Mouse (Mus musculus): ENCODE data around the gene Chil1. TPM values are rescaled to one million over a fixed set of nuclear protein-coding genes. Genes with fewer than 3 reads are reported as not detected.
A peak's percentile ranks its signal among the peaks of the same experiment; 100 is the strongest.

Chil1 gene
- polyA plus RNA-seq, 1 experiment from 2014 or later = 4.9 TPM

DNA sequence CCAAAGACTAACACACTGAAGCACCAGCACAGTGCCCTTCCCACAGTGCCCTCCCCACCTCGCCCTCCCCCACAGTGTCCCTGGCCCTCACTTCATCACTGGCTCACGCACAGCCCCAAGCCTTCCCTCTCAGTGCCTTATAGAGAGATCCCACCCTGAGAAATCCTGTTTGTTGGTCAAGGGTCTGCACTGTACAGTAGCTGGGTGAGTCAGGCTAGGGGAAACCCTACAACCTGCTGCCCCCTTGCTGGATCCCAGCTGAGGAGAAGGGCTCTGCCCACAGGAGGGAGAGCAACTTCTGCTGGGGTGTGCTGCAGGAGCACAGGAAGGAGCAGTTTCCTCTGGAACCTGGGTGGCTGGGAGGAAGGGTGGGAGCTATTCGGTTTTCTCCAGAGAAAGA is 54.2 kb downstream of the Chil1 start:
- Histone ChIP-seq H3K4me3 (replicated peaks; ENCODE audit: low read length) (no peak overlapping the region), H3K27me3 (ENCODE audit: control insufficient read depth, insufficient read depth, low read length) (peaks cover 26% of the 10 kb centered on the region), H3K9me3 (replicated peaks; ENCODE audit: control insufficient read depth, low read length) (no peaks in the 10 kb centered on the region), H3K4me1 (ENCODE audit: control insufficient read depth, insufficient read depth, low read length) (peaks cover 16% of the 10 kb centered on the region), H3K36me3 (ENCODE audit: control insufficient read depth, insufficient read depth, low read length) (no peaks in the 10 kb centered on the region), H3K9ac (ENCODE audit: low read length) (0 out of 2 replicates have a peak overlapping the region, but pooled peaks have one; percentile 64), H3K27ac (ENCODE audit: low read length) (no peak overlapping the region), H3K4me2 (ENCODE audit: low read depth, low read length) (no peak overlapping the region)
- no peak for ATAC-seq (ENCODE audit: insufficient read depth, low FRiP score)
- WGBS = 45% methylated on average over 3 of the region's 3 CpGs

DNA sequence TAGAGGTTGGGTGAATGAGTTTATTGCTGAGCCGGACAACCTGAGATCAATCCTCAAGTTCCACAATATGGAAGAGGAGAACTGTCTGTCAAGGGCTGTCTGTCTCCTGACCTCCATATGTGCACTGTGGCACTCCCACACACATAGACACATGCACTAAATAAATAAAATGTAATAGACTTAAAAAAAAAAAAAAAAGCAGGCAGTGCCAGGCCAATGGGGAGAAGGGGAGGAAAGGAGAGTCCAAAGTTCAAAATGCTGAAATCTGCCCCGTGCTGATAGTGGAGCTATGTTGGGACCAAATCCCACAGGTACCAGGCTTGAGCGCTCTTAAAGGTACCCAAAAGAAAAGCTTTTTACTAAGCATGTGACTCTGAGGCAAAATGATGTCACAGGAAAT is 55.5 kb downstream of the Chil1 start:
- peaks cover 27% of the 10 kb centered on the region for H3K27me3 ChIP-seq (ENCODE audit: control insufficient read depth, insufficient read depth, low read length)
- 72% methylated on average over 3 of the region's 3 CpGs for WGBS
- ATAC-seq (ENCODE audit: insufficient read depth, low FRiP score) = peak; percentile 31; the same call in 1 of the 2 replicates

More for the DNA sequence above, 55.5 kb downstream of the Chil1 start:
- Histone ChIP-seq H3K27ac (ENCODE audit: low read length) (peak overlapping the region; percentile 60), H3K9ac (ENCODE audit: low read length) (no peak overlapping the region), H3K9me3 (replicated peaks; ENCODE audit: control insufficient read depth, low read length) (no peaks in the 10 kb centered on the region), H3K4me3 (replicated peaks; ENCODE audit: low read length) (no peak overlapping the region), H3K36me3 (ENCODE audit: control insufficient read depth, insufficient read depth, low read length) (no peaks in the 10 kb centered on the region), H3K4me2 (ENCODE audit: low read depth, low read length) (no peak overlapping the region), H3K4me1 (ENCODE audit: control insufficient read depth, insufficient read depth, low read length) (peaks cover 13% of the 10 kb centered on the region)

Other genes with a start within 250 kb of the Chil1 start
- 12.3 and 13.1 TPM in 2 replicates for gene Fmod, start 144.9 kb upstream of the Chil1 start, polyA plus RNA-seq (2015; fragmentation: Nextera tagmentation; extraction: Ambion mirVana)
- gene Btg2, start 103.1 kb upstream of the Chil1 start, polyA plus RNA-seq (2015; fragmentation: Nextera tagmentation; extraction: Ambion mirVana) = 98.5 and 110 TPM in 2 replicates
- 4.8 and 8.4 TPM in 2 replicates for gene Chit1, start 70.9 kb upstream of the Chil1 start, polyA plus RNA-seq (2015; fragmentation: Nextera tagmentation; extraction: Ambion mirVana)
- gene Mybph, start 11.3 kb downstream of the Chil1 start, polyA plus RNA-seq (2015; fragmentation: Nextera tagmentation; extraction: Ambion mirVana) = 0.35 and 9.0 TPM in 2 replicates
- 15.3 and 22.3 TPM in 2 replicates for gene Adora1, start 53.3 kb downstream of the Chil1 start, polyA plus RNA-seq (2015; fragmentation: Nextera tagmentation; extraction: Ambion mirVana)
- 1.2 and 28.7 TPM in 2 replicates for gene Myog, start 107.8 kb downstream of the Chil1 start, polyA plus RNA-seq (2015; fragmentation: Nextera tagmentation; extraction: Ambion mirVana)
- gene Ppfia4, start 150.8 kb downstream of the Chil1 start, polyA plus RNA-seq (2015; fragmentation: Nextera tagmentation; extraction: Ambion mirVana) = 6.8 and 6.9 TPM in 2 replicates
- gene Tmem183a, start 179.8 kb downstream of the Chil1 start, polyA plus RNA-seq (2015; fragmentation: Nextera tagmentation; extraction: Ambion mirVana) = 93.7 and 104 TPM in 2 replicates
- gene 4933406M09Rik, start 203.8 kb downstream of the Chil1 start, polyA plus RNA-seq (2015; fragmentation: Nextera tagmentation; extraction: Ambion mirVana) = not detected in 2 replicates
- 39.7 and 41.5 TPM in 2 replicates for gene Cyb5r1, start 223.4 kb downstream of the Chil1 start, polyA plus RNA-seq (2015; fragmentation: Nextera tagmentation; extraction: Ambion mirVana)
- 88.7 and 97.7 TPM in 2 replicates for gene Adipor1, start 233.2 kb downstream of the Chil1 start, polyA plus RNA-seq (2015; fragmentation: Nextera tagmentation; extraction: Ambion mirVana)

Data from stomach, embryonic 16.5 days (tissue).